Mouse (Mus musculus): Measurements from ENCODE around the gene Bbx.

DNA sequence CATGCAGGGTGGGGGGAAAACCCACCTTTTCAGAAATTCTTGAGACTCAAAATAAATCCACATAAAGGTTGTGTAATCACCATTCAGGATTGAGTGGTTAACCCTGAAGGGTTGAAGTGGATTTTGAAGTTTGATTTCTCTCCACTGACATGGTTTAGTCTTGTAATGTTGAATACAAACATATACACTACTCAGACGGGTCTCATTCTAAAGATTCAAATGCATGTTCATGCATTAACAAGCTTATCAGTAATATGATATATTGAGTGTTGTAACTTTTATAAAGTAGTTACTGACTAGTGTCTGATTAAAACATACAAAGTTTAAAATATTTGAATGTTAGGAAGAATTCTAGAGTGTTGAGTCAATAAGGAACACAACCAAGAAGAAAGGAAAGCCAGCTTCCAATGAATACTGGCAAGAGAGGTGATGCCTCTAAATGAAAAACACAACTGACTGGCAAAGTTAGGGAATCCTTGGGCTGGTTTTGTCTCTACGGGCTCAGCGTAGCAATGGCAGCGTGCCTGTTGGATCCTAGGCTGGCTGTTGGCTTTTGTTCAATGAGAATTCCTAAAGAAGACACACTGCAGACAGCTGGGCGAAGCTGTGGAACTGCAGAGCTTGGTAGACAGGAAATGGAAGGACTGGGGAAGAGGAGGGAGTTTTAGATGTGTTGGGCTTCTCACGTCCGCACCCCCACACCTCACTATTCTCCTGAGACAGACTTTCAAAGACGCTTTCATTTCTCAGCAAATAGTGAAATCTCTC lies 211.3 kb downstream of the Bbx start:
- TF ChIP-seq CTCF (IDR thresholded peaks at IDR 0.05; ENCODE audit: low read depth, low read length) (no peak), TAL1 (conservative IDR thresholded peaks at IDR 0.05; ENCODE audit: low read depth, low read length) (no peak), POLR2AphosphoS5 (IDR thresholded peaks at IDR 0.05; ENCODE audit: insufficient replicate concordance, low read depth, low read length) (no peak), GATA1 (IDR thresholded peaks at IDR 0.05; ENCODE audit: borderline replicate concordance, low read length) (no peak)
